Mouse (Mus musculus) cerebellum, adult 8-10 months (tissue): ENCODE measurements at regions not wholly inside any gene's neighbourhood (a gene's known extent, or its start where the extent isn't known, plus 50 kb on each side); places are given as distances from the start of the nearest gene placed in this dataset.
A peak's percentile ranks its signal among the peaks of the same experiment; 100 is the strongest.
"Not testable (repeated sequence)": the region's sequence is repeated elsewhere in the genome, so short reads cannot be mapped to it uniquely, and the experiment has no call there.

Experiments used
- DNase-seq: peaks from one replicate; pipeline ENCODE4 v3.0.0; 2022

GRCm38 (mm10) chr8:96174996-96175395 lies 286.6 kb upstream of the Got2 start:
- DNase-seq = no peak

DNA sequence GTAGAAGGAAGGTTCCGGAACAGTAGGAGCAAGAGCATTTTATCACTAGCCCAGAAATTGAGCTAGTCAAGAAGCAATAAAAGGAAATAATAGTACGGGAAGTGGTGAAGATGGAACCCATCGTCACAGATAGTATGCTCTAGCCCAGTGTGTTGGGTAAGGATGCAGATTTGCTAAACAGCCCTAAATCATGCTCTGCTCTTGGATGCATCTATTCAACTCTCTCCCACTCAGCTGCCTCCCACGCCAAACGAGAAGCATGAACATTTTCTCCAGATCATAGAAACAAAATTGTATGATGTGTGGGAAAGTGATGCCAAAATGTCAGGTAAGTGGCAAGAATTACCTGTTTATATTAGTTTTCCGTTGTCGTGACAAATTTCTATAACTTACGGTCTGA lies 276.6 kb upstream of the Got2 start:
- no peak for DNase-seq

DNA sequence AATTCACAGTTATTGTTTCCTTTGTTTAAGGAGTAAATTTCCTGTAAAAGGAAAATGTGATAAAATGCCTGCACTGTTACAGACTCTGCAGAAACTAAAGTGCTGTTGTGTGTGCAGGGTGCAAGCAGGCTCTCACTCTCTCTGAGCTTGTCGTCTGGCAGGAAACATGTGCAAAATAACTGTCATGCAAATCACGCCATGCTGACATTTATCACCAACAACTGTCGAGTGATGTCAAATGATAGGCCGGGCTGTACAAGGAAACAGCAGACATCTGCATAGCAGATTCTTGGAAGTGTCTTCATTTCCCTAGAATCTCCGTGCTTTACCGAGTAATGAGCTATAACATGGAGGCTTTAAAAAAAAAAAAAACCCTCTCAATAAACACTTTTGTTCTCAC lies 271.6 kb upstream of the Got2 start:
- DNase-seq = no peak

DNA sequence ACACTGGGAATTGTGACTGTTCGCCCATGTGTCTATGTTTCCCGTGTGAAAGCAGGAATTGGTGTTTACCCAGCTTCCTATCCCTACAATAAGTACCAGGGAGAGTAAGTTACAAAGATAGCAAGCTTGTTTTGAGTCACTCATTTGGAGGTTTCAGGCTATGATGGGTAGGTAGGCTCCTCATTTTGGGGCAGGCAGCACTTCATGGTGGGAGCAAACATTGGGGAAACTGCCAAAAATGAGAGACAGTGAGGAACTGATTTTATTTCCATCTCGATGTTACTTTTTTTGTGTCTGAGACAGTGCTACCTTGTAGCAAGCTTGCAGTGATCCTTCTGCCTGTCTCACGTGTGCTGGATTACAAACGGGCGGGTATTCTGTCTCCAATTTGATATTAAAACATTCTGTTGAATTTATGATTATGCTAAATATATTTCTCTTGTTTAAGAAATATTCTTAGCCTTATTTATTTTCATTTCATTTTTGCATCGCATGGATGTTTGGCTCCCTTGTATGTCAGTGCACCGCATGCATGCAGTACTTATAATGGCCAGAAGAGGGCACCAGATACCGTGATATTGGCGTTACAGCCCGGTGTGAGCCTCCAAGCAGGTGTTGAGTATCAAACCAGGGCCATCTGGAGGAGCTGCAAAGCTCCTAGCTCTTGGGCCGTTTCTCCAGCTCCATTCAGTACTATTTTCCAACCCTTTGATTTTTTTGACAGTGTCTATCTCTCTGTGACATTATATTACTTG lies 264.3 kb upstream of the Got2 start:
- peak; percentile 26 for DNase-seq

DNA sequence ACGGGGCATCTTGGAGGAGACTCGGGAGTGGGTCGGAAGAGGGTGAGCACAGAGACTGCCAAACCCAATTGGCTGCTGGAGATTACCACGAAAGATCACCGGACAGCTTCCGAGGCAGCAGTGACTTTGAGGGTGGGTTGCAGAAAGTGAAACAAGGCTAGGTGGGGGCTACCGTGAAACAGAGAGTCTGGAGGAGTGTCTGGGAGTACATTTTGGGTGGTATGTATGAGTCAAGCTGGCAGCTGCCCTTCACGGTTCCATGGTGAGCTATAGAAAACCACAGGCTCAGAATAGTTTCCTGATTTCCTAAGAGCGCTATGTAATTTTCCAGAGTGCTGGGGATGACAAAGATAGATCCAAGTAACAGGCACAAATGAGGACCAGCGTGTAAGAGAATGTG lies 263.7 kb upstream of the Got2 start:
- no peak for DNase-seq

GRCm38 (mm10) chr8:96151065-96151472 lies 262.7 kb upstream of the Got2 start:
- no peak for DNase-seq

GRCm38 (mm10) chr8:96132183-96132582 lies 243.8 kb upstream of the Got2 start:
- no peak for DNase-seq

DNA sequence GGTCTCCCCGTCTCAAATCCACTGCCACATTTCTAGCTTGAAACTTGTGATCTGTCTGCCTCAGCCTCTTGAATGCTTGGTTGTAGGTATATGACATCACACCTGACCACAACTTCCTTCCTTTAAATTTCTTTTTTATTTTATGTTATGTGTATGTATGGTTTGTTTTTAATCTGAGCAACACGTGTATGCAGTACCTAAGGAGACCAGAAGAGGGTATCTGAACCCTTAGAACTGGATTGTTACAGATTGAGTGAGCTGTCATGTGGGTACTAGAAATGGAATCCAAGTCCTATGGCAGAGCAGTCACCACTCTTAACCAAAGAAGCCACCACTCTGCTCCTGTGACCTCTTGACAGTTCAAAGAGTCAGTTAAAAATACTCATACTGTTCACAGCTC lies 240.0 kb upstream of the Got2 start:
- DNase-seq = no peak

GRCm38 (mm10) chr8:96100817-96101216 lies 212.5 kb upstream of the Got2 start:
- no peak for DNase-seq

DNA sequence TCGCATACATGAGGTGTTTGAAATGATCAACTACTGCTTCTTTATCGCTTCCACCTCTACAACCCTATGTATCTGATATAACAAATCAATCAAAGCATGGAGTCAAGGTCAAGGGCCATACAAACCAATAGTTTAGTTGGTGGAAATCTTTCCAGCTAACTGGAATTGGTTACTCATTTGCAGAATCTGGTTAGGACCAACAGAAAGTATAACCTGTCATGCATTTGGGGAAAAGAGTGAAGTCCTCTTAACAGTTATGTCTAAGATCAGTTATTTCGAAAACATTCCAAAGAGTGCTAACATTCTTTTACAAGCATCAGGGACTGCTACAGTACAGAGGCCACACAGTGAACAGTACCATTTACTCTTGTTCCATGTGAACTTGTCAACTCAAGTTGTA lies 204.6 kb upstream of the Got2 start:
- no peak for DNase-seq

DNA sequence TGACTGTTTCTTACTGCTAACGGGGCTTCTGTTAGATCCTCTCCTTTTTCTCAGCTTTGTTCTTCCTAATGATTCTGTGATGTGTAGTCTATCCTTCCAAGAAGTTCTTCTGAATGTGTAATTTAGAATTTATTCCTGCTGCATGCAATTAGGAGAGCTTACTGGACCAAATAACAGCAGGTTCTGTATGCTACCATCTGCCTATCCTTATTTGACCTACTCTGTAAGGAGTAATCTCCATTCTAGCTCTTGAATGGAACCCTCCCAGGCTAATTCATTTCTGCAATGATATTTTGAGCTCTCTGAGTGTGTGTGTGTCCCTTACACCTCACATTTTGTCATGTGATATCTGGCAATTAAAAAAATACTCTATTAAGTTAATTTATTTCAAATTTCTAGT lies 201.9 kb upstream of the Got2 start:
- no peak for DNase-seq

DNA sequence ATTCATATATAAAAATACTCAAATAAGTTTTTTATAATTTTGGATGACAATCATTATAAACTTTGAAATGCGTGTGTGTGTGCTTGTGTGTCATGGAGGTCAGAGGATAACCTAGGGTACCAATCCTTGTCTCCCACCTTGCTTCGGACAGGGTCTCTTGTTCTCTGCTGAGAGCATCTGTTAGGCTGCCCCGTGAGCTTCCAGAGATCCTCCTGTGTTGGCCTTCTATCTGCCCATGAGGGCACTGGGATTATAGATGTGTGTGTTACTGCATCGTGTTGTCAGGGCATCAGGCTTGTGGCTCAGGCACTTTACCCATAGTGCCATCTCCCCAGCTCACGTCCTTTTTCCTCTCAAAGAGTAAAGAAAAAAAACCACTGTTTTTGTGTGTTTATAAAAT lies 180.0 kb upstream of the Got2 start:
- DNase-seq = no peak

- DNase-seq = no peak
Observed at GRCm38 (mm10) chr8:96047686-96048085, 159.3 kb upstream of the Got2 start.

DNA sequence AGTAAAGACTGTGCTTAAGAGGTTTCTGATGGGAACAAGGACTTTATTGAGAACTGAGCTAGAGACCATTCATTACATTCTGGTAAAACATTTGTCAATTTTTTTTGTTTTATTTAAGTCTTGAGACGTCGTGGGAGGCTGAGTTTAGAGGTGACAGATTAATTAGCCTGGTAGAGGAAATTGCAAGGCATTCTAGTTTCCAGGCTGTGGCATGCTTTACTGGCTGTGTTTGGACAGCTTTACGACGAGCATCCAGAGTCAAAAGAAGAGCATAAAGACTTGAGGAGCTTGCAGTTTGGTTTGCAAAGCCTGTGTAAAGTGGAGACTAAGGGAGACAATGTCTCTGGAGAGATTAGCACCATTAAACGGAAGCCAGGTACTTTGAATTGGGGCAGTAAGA lies 154.0 kb upstream of the Got2 start:
- no peak for DNase-seq

DNA sequence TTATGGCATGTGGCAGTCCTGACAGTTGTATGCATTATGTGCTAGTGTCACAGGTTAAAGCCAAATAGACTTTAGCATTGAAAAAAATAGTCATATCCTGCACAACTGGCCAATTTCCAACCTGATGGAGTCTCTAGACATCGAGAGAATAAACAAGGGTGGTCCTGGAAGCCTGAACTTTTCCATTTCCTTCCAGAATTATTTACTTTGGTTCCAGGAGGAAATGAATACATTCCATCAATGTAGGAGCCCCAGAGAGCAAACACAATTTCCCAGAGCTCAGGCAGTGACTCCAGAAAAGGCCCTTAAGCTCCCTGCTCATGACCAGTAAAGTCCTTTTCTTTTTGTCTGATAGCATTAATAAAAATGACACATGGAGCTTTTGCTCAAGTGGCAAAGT lies 151.9 kb upstream of the Got2 start:
- no peak for DNase-seq

DNA sequence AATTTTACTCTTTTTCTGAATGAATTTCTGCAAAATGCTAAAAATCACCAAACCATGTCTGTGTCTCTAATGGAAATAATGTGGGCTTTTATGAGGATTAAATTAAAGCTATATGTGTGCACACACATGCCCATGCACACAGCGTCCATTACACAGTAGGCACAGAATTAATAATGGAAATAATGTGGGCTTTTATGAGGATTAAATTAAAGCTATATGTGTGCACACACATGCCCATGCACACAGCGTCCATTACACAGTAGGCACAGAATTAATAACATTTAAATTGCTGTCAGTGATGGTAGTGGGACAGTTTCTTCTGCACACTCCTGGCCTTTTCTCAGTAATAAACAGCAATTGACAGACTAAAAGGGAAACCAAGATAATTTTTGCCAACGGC lies 130.4 kb upstream of the Got2 start:
- not testable (repeated sequence) for DNase-seq

DNA sequence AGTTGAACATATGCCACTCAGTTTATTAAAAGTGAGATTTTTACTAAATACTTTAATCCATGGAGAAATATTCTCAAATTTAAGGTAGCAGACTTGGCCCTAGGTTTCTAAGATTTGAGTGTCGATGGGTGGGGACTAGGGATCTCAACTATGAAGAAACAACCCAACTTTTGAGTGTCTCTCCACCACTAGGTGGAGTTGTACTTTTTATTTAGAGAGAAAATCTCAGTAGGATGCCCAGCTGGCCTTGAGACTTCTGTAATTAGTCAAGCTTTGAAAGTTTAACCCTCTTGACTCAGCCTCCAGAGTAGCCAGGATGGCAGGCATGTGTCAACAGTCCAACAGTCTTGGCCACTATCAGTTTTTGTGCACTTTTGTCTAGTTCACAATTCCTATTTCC lies 123.7 kb upstream of the Got2 start:
- DNase-seq = no peak

DNA sequence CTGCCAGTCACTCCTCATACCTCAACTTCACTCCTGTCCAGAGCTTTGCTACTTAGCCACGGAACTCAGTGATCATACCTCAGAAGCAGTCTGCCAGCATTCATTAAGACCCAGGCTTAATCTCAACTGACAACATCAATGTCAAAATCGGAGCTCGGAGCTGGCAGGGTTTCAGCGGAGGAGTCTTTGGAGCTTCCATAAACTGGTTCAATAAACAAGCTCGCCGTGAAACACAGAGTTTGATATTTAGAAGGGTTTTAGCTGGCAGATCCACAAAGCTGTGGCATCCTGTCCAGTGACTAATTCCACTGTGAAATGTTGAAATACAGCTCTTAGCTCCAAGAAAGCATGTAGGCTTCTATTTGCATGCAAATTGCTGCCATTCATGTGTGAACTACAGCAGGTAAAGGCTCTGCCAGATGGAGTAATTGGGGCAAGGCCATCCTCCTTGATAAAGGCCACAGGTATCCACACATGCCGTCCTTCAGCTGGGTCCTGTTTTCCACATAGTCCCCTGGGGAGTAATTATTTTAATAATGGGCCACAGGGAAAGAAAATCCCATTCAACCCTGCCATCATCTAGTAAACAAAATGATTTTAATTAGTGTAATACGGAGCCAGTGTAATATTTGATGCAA lies 103.6 kb upstream of the Got2 start:
- DNase-seq = no peak

DNA sequence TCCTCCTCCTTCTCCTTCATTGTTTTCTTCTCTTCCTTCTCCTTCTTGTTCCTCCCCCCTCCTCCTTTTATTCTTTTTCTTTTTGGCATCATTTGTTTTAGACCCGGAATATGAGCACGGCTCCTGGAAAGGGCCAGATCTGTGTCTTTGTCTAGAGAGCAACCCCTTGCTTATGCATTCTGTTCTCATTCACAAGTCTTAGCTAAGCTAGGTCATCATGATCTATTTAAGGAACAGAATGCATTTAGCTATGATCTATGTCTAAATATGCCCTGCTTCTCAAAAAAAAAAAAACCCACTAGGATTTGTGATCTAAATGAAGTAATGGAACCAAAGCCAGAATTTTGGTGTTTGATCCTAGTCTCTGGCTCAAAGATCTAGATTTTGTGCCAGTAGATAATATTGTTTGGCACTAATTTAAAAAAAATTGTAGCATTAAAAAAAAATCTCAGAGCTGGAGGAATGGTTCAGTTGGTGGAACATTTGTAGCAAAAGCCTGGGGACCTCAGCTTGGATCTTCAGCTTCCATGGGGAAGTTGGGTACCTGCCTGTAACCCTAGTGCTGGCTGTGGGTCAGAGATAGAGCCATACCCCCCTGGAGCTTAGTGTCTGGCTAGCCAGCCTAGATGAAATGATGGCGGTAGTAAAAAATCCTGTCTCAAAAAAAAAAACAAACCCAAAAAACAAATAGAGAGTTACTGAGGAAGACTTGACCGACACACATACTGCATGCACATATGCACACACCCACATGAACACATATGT lies 100.5 kb upstream of the Got2 start:
- no peak for DNase-seq

DNA sequence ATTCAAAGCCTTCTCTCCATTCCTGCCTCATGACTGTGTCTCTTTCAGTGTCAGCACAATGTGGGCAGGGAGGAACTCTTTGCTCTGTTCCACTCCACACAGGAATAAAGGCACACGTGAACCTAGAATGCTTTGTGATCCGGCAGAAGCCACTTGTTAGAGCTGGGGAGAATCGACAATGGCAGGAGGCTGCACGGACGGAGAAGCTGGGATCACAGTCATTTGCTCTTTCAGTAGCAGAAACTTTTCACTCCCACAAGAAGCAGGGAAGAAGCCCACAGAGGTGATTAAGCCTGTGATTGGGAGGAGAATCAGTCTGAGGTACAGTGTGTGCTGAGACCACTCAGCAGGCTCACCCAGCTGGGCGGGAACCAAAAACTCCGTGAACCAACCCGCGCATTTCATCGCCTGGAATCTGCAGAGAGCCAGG lies 98.7 kb upstream of the Got2 start:
- no peak for DNase-seq

DNA sequence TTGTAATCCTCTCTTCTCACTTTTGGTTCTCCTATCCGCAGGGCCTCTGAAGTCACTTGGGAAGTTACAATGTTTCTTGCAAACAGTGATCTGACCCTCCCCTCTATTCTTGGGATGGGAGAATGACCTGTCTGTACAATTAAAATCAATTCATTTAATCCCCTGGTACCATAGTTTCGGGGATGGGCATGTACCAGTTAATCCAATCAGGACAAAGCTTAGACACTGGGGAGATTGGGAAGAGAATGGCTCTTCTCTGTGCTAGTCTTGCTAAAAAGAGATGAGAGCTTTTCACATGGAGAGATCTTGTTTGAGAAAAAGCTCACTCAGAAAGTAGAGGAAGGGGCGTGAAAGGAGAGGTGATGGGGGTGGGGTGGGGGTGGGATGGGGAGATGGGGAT lies 98.1 kb upstream of the Got2 start:
- DNase-seq = no peak

GRCm38 (mm10) chr8:95983690-95984089 lies 95.3 kb upstream of the Got2 start:
- no peak for DNase-seq

DNA sequence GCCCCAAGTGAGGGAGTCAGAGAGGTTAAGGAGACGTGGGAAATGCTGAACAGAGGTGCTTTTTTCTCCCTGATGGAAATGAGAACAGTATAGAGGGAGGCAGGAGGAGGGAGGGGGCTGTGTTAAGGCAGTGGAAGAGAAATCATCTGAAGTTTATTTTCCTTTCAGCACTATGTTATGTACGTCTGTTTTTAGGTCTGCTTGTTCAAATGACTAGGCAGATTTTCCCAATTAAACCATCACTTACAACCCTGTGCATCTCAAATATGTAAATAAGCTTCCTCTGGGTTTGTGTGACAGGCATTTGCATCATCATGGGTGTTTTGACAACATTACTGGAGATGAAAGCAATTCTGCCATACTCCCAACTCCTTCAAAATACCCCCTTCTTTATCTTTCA lies 92.1 kb upstream of the Got2 start:
- no peak for DNase-seq

DNA sequence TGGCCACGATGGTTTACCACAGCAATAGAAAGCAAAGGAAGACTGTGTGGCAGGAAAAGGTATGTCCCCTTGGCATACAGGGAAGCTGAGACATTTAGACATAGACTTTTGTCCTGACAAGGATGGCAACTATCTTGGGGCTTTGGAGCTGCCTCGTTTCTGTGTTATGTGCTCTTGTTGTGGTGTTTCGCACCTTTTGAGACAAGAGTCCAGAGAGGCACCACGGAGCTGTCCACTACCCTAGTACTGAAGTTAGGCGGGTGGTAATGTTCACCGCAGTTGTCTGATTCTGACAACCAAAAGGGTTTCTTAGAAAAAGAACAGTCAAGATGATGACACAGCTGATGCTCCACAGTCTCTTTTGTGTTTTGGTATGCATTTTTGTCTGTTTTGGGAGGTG lies 90.9 kb upstream of the Got2 start:
- DNase-seq = no peak
